Mouse (Mus musculus): ENCODE measurements at regions not wholly inside any gene's neighbourhood (a gene's known extent, or its start where the extent isn't known, plus 50 kb on each side); places are given as distances from the start of the nearest gene placed in this dataset.

GRCm38 (mm10) chr13:56350705-56351400 is 54.5 kb upstream of the Cxcl14 start:
- no peak for DNase-seq

DNA sequence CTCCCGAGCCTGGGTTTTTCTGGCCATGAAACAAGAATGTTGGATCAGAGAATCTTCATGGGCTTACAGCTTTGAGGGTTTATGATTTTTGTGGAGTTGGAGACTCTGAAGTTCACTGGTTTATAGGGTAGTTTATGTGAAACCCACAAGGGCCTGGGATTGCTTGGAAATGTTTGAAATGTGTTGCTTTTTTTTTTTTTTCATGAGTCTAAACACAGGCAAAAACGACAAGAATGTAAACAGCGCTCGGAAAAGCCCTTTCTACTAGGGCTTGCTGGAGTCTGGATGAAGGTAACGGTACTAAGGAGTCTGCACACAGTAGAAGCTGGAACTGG is 55.0 kb upstream of the Cxcl14 start:
- no peak for DNase-seq

GRCm38 (mm10) chr13:56352436-56352835 is 56.1 kb upstream of the Cxcl14 start:
- DNase-seq = no peak

DNA sequence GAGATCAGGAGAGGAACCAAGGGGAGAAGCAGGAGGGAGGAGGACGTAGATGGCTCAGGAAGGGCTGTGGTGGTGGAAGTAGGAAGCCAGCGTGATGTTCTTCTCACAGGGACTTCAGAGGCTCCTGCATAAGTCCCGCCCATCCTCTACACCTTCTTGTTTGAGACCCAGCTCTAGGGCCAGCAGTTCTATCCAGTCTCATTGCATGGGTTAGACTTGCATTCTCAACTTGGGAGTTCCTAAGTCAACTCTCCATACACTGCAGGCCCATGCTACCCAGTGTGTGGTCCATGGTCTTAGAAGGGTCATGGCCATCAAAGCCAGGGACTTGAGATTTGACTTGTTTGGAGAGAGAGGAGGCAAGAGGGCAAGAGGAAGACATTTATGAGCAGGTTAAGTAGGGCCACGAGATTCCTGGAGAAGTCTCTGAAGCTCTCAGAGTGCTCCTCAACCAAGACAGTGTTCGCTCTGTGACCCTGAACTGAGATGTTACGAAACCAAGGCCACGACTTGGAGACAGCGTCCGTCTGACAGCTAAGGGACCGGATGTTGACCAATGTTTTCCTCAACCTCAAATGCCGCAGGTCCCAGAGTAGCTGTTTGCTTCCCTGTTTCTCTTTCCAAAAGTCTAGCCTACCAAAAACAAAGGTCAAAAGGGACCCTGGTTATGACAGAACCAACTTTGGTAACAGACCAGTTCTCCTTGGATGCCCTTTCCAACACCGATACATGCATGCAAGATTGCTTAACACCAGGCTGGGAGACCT is 56.7 kb upstream of the Cxcl14 start:
- no peak for DNase-seq

GRCm38 (mm10) chr13:56353921-56354320 is 57.6 kb upstream of the Cxcl14 start:
- no peak for DNase-seq

- DNase-seq = no peak
These were observed 58.3 kb upstream of the Cxcl14 start for GRCm38 (mm10) chr13:56354630-56355029.

- no peak for DNase-seq
These were observed 60.6 kb upstream of the Cxcl14 start for GRCm38 (mm10) chr13:56356999-56357398.

DNA sequence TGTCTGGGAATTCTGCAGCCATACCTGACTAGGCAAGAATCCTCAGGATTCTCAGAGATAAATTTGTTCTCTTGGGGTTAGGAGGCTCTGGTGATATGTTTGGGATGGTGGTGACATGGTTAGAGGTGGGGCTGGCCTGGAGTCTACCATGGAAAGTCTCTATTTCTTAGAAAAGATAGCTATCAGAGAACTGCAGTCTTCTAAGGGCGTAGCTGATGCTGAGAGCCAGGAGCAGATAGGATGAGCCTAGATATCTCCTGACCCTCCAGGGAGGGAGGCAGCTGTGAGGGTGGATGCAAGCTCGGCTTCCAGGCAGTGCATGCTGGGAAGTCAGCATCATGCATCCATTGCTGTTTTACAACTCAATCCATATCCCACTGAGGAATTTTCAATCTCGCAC is 61.6 kb upstream of the Cxcl14 start:
- no peak for DNase-seq

GRCm38 (mm10) chr13:56358827-56359226 is 62.5 kb upstream of the Cxcl14 start:
- no peak for DNase-seq

DNA sequence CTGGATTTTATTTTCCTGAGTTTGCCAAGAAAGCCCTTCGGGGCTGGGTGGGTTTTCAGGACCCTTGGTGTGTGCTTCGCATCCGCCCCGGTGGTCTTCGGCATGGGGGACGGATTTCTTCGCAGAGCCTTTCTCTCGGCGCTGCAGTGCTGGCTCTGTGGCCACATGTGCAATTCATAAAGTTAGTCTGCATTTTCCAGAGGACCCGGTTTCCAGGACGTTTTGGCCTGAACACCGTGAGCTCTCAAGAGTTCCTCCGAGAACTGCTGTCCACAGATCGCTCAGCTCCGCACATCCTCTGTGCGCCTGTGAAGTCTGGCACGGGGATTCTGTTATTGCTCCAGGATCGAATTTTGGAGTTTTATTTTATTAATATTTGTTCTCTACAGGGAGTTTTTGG is 63.2 kb upstream of the Cxcl14 start:
- DNase-seq = no peak

GRCm38 (mm10) chr13:56360803-56361202 is 64.5 kb upstream of the Cxcl14 start:
- DNase-seq = no peak

- no peak for DNase-seq
These were observed 64.2 kb upstream of the Gm3045 start for GRCm38 (mm10) chr13:56362238-56362637.

DNA sequence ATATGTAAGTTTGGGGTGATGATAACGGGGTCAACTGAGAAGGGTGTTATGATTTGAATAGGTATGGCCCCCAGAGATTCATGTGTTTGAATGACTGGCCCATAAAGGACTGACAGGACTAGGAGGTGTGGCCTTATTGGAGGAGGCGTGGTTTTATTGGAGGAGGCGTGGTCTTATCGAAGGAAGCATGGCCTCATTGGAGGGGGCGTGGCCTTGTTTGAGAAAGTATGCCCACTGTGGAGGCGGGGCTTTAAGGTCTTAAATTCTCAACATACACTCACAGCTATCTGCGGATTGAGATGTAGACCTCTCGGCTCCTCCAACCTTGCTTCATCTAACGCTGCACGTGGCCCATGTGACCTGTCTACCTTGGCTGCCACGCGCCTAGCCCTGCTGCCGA is 63.7 kb upstream of the Gm3045 start:
- peak; percentile 36 for DNase-seq

DNA sequence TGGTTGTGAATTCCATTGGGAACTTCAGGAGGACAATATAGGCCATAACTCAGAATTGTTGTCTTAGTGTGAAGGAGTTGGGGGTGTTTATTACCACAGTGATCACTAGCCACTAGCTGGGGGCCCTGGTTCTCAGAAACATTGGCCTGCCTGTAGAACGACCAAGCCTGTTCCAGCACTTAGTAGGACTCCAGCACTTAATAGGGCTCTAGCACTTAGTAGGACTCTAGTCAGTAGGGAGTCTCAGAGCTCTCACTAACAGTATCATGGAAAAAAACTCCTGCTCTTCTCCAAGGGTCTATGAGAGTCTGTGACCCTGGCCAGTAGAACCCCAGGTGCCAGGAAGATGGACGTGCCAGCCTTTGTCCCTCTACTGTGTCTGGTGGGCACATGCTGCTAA is 56.8 kb upstream of the Gm3045 start:
- DNase-seq = no peak

- DNase-seq = no peak
These were observed 55.0 kb upstream of the Gm3045 start for GRCm38 (mm10) chr13:56371374-56371773.

- no peak for DNase-seq
These were observed 54.2 kb upstream of the Gm3045 start for GRCm38 (mm10) chr13:56372003-56372725.

DNA sequence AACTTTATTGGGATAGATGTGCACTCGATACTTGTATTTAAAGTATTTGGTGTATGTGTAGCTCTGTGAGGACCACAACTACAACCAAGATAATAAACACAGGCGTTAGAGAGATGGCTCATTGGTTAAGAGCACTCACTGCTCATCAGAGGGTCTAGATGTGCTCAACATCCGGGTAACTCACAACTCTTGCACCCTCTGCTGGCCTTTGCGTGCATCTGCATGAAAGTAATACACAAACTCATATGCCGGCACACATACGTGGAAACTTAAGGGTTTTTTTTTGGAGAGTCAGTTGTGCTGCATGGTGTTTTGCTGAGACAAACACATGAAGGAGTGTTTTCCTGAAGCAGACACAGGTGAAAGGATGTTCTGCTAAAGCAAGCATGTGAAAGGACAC is 53.7 kb upstream of the Gm3045 start:
- DNase-seq = peak; percentile 47

All from retina, postnatal 1 day (tissue).